Mouse (Mus musculus): ENCODE measurements around the gene Mllt1. TPM values are rescaled to one million over a fixed set of nuclear protein-coding genes. Genes with fewer than 3 reads are reported as not detected.

Mllt1 gene
- total and polyA plus RNA-seq, 3 experiments: 25.0 to 63.0 TPM; not detected in 1

- no peaks in the 10 kb centered on the region for H3K36me3 ChIP-seq (ENCODE audit: control insufficient read depth in 1 of 2, insufficient read depth in 2 of 2, low read length in 2 of 2)
- H3K4me3 ChIP-seq (ENCODE audit: control insufficient read depth in 1 of 2, insufficient read depth in 1 of 2, low read depth in 2 of 2, low read length in 2 of 2): no peak overlapping the region
- DNase-seq (ENCODE audit: low read depth, low spot score): no peak
- no peak overlapping the region for H3K9ac ChIP-seq (ENCODE audit: control insufficient read depth, low read depth, low read length, poor library complexity, severe bottlenecking)
- TF ChIP-seq CHD1 (IDR thresholded peaks at IDR 0.05; ENCODE audit: low read depth, low read length): no peak
- TF ChIP-seq E2F4 (IDR thresholded peaks at IDR 0.05; ENCODE audit: borderline replicate concordance, low read depth, low read length): no peak
- no peak for TF ChIP-seq ZKSCAN1 (IDR thresholded peaks at IDR 0.05; ENCODE audit: low read depth, low read length)
- TF ChIP-seq TBP (IDR thresholded peaks at IDR 0.05; ENCODE audit: low read depth, low read length): no peak
- no peak for TF ChIP-seq JUND (IDR thresholded peaks at IDR 0.05; ENCODE audit: low read depth, low read length)
- H3K4me1 ChIP-seq (ENCODE audit: control insufficient read depth in 1 of 2, insufficient read depth in 2 of 2, low read length in 2 of 2): peaks cover 0 to 4% of the 10 kb centered on the region in 2 experiments; a peak in 1 of 4 replicates
- no peaks in the 10 kb centered on the region for H3K27me3 ChIP-seq (ENCODE audit: control insufficient read depth in 1 of 2, insufficient read depth in 2 of 2, low read length in 2 of 2)
- H3K9me3 ChIP-seq (replicated peaks; ENCODE audit: insufficient read depth, low read length): no peaks in the 10 kb centered on the region
- no peak overlapping the region for H3K27ac ChIP-seq (ENCODE audit: control insufficient read depth, low read depth, low read length)
- no peaks in the 10 kb centered on the region for H3K79me2 ChIP-seq (ENCODE audit: control insufficient read depth, insufficient read depth, low read length, poor library complexity)
These were observed 84.0 kb downstream of the Mllt1 start for GRCm38 (mm10) chr17:56851167-56851566.

- no peaks in the 10 kb centered on the region for H3K36me3 ChIP-seq (ENCODE audit: control insufficient read depth in 1 of 2, insufficient read depth in 2 of 2, low read length in 2 of 2)
- H3K9me3 ChIP-seq (replicated peaks; ENCODE audit: insufficient read depth, low read length): no peaks in the 10 kb centered on the region
- H3K4me1 ChIP-seq (ENCODE audit: control insufficient read depth in 1 of 2, insufficient read depth in 2 of 2, low read length in 2 of 2): no peaks in the 10 kb centered on the region
- H3K4me3 ChIP-seq (ENCODE audit: control insufficient read depth in 1 of 2, insufficient read depth in 1 of 2, low read depth in 2 of 2, low read length in 2 of 2): no peak overlapping the region
- TF ChIP-seq SMC3 (IDR thresholded peaks at IDR 0.05; ENCODE audit: low read depth, low read length): no peak
- no peak for TF ChIP-seq TBP (IDR thresholded peaks at IDR 0.05; ENCODE audit: low read depth, low read length)
- TF ChIP-seq JUND (IDR thresholded peaks at IDR 0.05; ENCODE audit: low read depth, low read length): no peak
- no peak for TF ChIP-seq KAT2A (conservative IDR thresholded peaks at IDR 0.05; ENCODE audit: low read depth, low read length)
- no peak for TF ChIP-seq MAFK (IDR thresholded peaks at IDR 0.05; ENCODE audit: borderline replicate concordance, low read depth, low read length)
- TF ChIP-seq RCOR1 (IDR thresholded peaks at IDR 0.05; ENCODE audit: low read depth, low read length): no peak
- no peak for TF ChIP-seq MAZ (IDR thresholded peaks at IDR 0.05; ENCODE audit: low read depth, low read length)
- TF ChIP-seq TAL1 (IDR thresholded peaks at IDR 0.05; ENCODE audit: low read length): no peak
- no peak for TF ChIP-seq ZMIZ1 (IDR thresholded peaks at IDR 0.05; ENCODE audit: low read depth, low read length)
- TF ChIP-seq TCF12 (IDR thresholded peaks at IDR 0.05; ENCODE audit: low read depth, low read length): no peak
- no peak for TF ChIP-seq UBTF (IDR thresholded peaks at IDR 0.05; ENCODE audit: borderline replicate concordance, insufficient read depth, low read depth, low read length)
- no peak for TF ChIP-seq ETS1 (IDR thresholded peaks at IDR 0.05; ENCODE audit: low read depth, low read length)
- TF ChIP-seq NRF1 (IDR thresholded peaks at IDR 0.05; ENCODE audit: insufficient read depth, low read depth, low read length, poor library complexity, severe bottlenecking): no peak
- no peak for TF ChIP-seq NELFE (IDR thresholded peaks at IDR 0.05; ENCODE audit: low read depth, low read length)
- no peak for TF ChIP-seq ELF1 (IDR thresholded peaks at IDR 0.05; ENCODE audit: low read depth, low read length)
- H3K79me2 ChIP-seq (ENCODE audit: control insufficient read depth, insufficient read depth, low read length, poor library complexity): no peaks in the 10 kb centered on the region
- no peak overlapping the region for H3K9ac ChIP-seq (ENCODE audit: control insufficient read depth, low read depth, low read length, poor library complexity, severe bottlenecking)
- no peak overlapping the region for H3K27ac ChIP-seq (ENCODE audit: control insufficient read depth, low read depth, low read length)
- no peak for DNase-seq (ENCODE audit: low read depth, low spot score)
- H3K27me3 ChIP-seq (ENCODE audit: control insufficient read depth in 1 of 2, insufficient read depth in 2 of 2, low read length in 2 of 2): no peaks in the 10 kb centered on the region
These were observed 85.5 kb downstream of the Mllt1 start for GRCm38 (mm10) chr17:56849710-56850109.
